Mouse (Mus musculus): ENCODE measurements around the gene Gm4181.

DNA sequence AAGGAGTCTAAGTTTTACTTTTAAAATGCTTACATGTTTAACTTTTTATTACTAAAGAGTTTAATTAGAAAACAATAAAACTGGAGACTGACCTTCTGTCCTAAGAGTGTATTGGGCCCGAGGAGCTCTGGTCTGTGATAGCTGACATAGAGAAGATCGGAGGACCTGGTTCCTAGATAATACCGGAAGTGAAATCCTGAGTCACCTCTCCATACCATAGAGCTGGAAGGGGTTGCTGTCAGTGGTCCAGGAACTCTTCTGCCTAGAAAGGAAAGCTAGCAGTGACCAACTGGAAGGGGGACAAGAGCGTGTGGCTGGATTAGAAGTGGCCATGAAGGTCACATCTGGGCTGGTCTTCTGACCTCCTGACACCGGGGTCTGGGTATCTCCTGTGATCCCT lies 41.8 kb upstream of the Gm4181 start:
- TF ChIP-seq CTCF (IDR thresholded peaks at IDR 0.05; ENCODE audit: low read depth), result no peak
- TF ChIP-seq EP300 (IDR thresholded peaks at IDR 0.05; ENCODE audit: low read depth), result no peak

Data from liver, postnatal 0 days (tissue).